ENCODE assay signal across 16 mouse cellular contexts in the genomic region with DNA sequence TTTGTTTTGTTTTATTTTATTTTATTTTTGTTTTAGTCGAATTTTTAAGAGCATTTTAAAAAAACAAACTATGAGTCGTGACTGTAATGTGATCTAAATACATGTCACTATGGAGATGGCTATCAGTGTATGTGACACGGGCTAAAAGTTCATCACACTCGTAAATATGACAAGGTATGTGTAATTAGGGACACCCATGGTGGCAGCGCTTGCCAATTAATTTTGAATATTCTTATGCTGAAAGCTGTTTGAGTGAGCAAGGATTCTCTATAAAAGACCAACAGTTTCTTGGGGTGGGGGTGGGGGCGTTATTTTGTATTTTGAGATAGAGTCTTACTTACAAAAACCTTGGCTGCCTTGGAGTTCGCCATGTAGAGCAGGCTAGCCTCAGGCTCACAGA.
"Had no signal": no experiment of that assay in that cellular context is flagged by ENCODE, and none has a peak within 500 bp of the region (broad histone marks: within the 10 kb centered on the region; RNA-seq: fewer than 3 reads in every experiment).

No protein-coding gene starts in this region.

- H3K4me3 ChIP-seq: neural tube, embryonic 13.5 days; neural tube, embryonic 15.5 days; stomach, embryonic 15.5 days had no signal

- H3K4me2 ChIP-seq: neural tube, embryonic 13.5 days; neural tube, embryonic 15.5 days; stomach, embryonic 15.5 days had no signal

- H3K4me1 ChIP-seq: neural tube, embryonic 13.5 days; neural tube, embryonic 15.5 days; stomach, embryonic 15.5 days had no signal

- H3K36me3 ChIP-seq: neural tube, embryonic 13.5 days; neural tube, embryonic 15.5 days; stomach, embryonic 15.5 days had no signal

- H3K27ac ChIP-seq: neural tube, embryonic 13.5 days; neural tube, embryonic 15.5 days; stomach, embryonic 15.5 days; stomach, postnatal 0 days had no signal

- DNase-seq: retina, postnatal 1 day; right cerebral cortex, adult 18-20 months; right cerebral cortex, postnatal 14 days; right cerebral cortex, postnatal 25 days; right cerebral cortex, postnatal 4 days; spleen, adult 18-20 months; thymus, adult 18-20 months; thymus, adult 2 months; thymus, postnatal 14 days; thymus, postnatal 25 days; thymus, postnatal 36 days; thymus, postnatal 4 days had no signal

- H3K9ac ChIP-seq: neural tube, embryonic 13.5 days; neural tube, embryonic 15.5 days; stomach, embryonic 15.5 days had no signal

- H3K27me3 ChIP-seq: neural tube, embryonic 13.5 days; neural tube, embryonic 15.5 days; stomach, embryonic 15.5 days had no signal

- H3K9me3 ChIP-seq: neural tube, embryonic 13.5 days; neural tube, embryonic 15.5 days; stomach, embryonic 15.5 days had no signal
